Mouse (Mus musculus) macrophage (primary cell): ENCODE results near the gene Slc38a9. TPM values are rescaled to one million over a fixed set of nuclear protein-coding genes. Genes with fewer than 3 reads are reported as not detected.
A peak's percentile ranks its signal among the peaks of the same experiment; 100 is the strongest.

Source experiments
- H3K27ac ChIP-seq: fragments of 350-480 bp; formaldehyde crosslinking; 2 replicates; pipeline ENCODE4 v1.9.0; 2021
- H3K36me3 ChIP-seq: fragments of 350-480 bp; formaldehyde crosslinking; 2 replicates; pipeline ENCODE4 v1.9.0; 2021; ENCODE audit errors: inconsistent target
- H3K4me3 ChIP-seq: fragments of 350-480 bp; formaldehyde crosslinking; 2 replicates; pipeline ENCODE4 v1.9.0; 2021; ENCODE audit errors: inconsistent target
- H3K79me2 ChIP-seq: fragments of 350-480 bp; formaldehyde crosslinking; 2 replicates; pipeline ENCODE4 v1.9.0; 2021; ENCODE audit errors: inconsistent target
- WGBS: methylation state at CpG from one replicate; pipeline ENCODE4 v1.1.7; 2026; ENCODE audit warnings: inconsistent platforms; ENCODE audit not compliant: missing documents; 5-methylcytosine and 5-hydroxymethylcytosine counted together
- polyA plus RNA-seq: library from polyadenylated mRNA; stranded (reverse); fragments of 250-400 nt; gene quantifications from 3 replicates; pipeline ENCODE4 v1.2.4, GENCODE M21; 2018; ENCODE audit warnings: inconsistent platforms

The Slc38a9 gene
- polyA plus RNA-seq, 1 experiment from 2014 or later, result 15.2 TPM

DNA sequence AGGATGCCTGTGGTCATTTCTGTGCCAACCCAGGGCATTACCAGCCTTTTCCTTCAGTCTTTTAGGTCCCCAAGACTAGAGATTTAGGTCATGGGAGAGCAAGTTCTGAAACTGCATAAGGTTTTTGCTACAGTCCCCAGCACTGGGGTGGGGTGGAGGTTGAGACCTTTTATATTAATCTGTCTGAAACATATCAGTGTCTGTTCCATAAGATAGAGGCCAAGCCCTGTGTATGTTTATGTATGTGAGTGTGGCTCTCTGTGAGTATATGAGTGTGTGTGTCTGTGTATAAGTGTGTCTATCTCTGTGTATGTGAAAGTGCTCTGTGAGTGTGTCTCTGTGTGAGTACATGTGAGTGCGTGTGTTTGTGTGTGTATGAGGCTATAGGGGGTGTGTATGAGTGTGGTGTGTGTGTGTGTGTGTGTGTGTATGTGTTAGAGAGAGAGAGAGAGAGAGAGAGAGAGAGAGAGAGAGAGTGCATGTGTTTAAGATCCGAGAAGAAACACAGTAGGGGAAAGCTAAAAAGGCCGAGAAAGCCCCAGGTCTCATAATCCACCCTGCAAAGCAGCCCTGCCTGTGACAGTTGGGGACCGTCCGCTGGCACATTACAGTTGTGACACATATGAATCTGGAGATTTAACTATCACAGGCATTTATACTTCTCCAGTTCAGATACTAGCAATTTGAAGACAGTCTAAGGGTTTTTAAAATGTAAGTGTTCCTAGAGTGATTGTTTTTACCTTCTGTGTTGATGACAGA lies 85.6 kb downstream of the Slc38a9 start:
- no peaks in the 10 kb centered on the region for H3K36me3 ChIP-seq
- no peak overlapping the region for H3K27ac ChIP-seq
- H3K4me3 ChIP-seq, result no peak overlapping the region
- no peaks in the 10 kb centered on the region for H3K79me2 ChIP-seq
- WGBS, result 93% methylated on average over 3 of the region's 5 CpGs

DNA sequence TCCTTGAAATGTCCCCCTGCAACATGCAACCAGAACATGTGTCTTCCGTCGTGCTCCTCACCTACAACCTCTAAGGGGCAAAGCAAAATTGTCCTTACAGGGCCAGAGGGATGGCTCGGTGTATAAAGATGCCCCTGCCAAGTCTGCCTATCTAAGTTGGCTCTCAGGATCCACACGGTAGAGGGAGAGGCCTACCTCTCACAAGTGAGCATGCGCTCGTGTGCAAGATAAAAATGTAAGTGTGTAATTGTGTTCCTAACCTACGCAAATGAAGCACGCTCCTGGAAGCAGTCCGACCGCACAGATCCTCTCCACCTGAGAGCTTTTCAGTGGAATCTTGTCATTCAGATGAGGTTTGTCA lies 86.1 kb downstream of the Slc38a9 start:
- Histone ChIP-seq H3K79me2 (no peaks in the 10 kb centered on the region), H3K36me3 (no peaks in the 10 kb centered on the region), H3K27ac (no peak overlapping the region), H3K4me3 (no peak overlapping the region)
- 91% methylated on average over 10 of the region's 10 CpGs for WGBS

DNA sequence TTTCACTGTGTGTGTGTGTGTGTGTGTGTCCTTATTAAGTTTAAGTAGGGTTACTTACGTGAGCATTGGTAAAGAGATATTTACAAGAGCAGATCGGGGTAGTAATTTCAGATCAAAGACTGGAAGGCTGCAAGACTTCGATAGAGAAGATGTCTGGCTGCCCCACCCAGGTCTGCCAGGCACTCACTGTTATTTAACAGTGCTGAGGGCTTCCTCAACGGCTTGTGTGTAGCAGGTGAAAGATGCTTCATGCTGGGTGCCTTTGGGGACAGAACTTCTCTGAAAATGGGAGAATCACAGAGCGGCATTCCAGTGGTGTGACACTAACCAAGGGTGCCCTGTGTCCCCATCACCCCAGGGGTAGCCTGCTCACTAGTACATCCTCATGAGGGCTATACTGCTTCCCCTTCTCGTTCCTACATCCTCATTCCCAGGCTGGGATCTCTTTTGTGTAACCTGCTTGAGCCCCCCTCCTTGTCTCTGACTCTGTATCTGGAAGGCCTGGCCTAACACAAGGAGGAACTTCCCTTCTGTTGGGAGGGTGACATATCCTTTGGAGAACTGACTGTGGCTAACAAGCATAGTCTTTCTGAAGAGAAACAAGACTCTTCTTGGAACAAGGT lies 87.4 kb downstream of the Slc38a9 start:
- no peak overlapping the region for H3K27ac ChIP-seq

DNA sequence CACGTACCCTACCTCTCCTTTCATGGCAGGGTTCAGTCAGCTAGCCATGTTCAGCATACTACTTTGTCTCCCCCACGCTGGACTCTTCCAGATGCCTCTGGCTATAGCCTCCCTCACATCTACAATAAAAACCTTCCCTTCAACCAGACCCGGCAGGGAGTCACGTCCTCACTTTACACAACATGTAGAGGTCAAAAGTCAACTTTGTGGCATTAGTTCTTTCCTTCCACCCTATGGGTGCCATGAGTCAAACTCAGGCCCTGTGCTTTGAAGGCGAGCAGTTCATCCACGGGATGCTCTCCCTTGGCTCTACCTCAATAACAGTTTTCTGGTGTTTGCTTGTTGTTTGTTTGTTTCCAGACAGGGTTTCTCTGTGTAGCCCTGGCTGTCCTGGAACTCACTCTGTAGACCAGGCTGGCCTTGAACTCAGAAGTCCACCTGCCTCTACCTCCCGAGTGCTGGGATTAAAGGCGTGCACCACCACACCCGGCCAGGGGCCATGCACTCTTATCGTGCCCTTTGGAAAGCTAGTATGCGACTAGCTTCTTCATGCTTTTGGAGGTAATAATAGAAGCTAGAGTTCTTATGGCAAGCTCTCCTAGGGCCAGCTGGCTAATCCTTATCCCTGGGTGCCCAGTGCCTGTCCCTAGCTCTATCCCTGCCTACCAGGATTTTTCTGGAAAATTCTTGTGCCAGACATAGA lies 88.4 kb downstream of the Slc38a9 start:
- no peaks in the 10 kb centered on the region for H3K36me3 ChIP-seq
- H3K4me3 ChIP-seq, result no peak overlapping the region
- over 99% methylated on average over 11 of the region's 11 CpGs for WGBS
- H3K27ac ChIP-seq, result no peak overlapping the region
- no peaks in the 10 kb centered on the region for H3K79me2 ChIP-seq

More for the DNA sequence above, 87.4 kb downstream of the Slc38a9 start:
- no peaks in the 10 kb centered on the region for H3K79me2 ChIP-seq
- no peak overlapping the region for H3K4me3 ChIP-seq
- 76% methylated on average over 6 of the region's 6 CpGs for WGBS
- no peaks in the 10 kb centered on the region for H3K36me3 ChIP-seq

DNA sequence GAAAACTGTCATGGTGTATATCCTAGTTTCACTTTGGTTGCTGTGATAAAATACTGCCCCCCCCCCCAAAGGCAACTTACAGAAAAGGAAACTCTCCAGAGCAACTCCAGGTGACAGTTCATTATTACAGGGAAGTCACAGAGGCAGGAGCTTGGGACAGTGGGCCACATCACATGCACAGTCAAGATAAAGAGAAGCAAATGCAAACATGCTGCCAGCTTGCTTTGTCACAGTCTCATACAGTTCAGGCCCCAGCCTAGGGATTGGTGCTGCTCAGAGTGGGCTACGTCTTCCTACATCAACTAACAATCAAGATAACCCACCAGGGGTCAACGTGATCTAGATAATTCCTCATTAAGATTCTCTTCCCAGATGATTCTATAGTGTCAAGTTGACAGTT lies 89.3 kb downstream of the Slc38a9 start:
- H3K4me3 ChIP-seq, result no peak overlapping the region
- no peak overlapping the region for H3K27ac ChIP-seq
- no peaks in the 10 kb centered on the region for H3K36me3 ChIP-seq
- H3K79me2 ChIP-seq, result no peaks in the 10 kb centered on the region
- 93% methylated on average over 2 of the region's 2 CpGs for WGBS

DNA sequence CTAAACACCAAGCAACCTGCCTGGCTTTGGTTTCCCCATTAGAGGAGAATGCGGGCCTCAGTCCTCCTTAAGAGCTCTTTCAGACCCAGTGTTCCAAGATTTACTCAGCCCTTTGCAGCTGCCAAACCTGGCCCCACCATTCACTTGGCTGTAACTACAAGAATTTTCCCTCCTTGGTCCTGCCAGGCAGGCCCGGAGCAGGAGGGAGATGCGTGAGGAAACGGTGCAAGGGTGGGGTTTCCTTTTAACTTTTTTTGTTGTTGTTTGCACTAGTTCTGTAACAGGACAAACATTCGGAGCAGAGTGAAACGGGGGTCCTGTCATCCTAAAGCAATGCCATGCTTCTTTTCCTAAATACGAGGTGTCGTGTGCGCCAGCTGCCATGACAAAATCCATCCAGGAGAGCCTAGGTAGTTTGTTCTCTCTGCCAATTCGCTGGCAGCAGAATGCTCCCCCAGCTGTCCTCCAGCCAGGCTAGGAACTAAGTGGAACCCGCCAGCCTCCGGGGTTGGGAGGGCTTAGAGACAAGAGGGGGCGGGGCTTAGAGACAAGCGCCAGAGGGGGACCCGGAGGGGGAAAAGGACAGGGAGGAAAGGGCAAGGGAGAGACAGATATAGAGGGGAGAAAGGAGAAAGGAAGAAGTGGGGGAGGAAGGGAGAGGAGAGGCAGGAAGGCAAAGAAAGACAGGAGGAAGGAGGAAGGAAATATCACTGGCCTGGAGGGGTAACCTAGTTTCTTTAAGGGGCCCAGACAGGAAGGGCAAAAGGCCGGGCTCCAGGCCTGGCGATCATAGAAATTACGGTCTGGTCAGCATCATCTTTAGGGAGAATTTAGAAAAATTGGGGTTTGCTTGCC lies 91.1 kb downstream of the Slc38a9 start:
- H3K4me3 ChIP-seq, result no peak overlapping the region; the same call in 1 of the 2 replicates
- peak overlapping the region; percentile 12; the same call in 1 of the 2 replicates for H3K27ac ChIP-seq
- 30% methylated on average over 18 of the region's 18 CpGs for WGBS

DNA sequence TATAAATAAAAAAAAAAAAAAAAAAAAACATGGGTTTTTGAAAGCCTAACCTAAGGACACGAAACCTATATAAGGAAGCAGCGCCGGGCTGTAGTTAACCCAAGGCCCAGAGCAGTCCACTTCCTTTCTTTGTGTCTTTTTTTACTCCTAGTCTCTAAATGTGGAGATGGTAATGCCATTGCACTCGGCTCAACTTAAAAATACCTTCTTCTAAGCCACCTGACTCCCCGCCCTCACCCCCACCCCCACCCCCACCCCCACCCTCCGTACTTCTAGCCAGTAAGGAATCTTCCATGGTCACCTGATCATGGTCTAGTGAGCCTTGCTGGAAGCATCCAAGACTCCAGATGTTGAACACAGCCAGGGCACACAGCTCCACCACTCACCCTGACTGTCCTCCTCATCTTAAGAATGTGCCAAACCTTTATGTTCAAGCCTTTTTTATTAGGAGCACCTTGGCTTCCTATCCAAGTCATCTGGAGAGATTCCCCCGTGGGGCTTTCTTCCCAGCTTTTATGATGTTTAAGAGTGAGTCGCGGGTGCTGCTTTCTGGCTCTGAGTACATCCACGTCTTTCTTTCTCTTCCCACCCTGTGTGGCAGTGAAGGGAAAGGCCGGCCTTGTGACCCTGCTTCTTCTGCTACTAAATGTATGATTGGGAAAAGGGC lies 91.9 kb downstream of the Slc38a9 start:
- no peak overlapping the region for H3K4me3 ChIP-seq
- WGBS, result 56% methylated on average over 10 of the region's 11 CpGs
- H3K79me2 ChIP-seq, result no peaks in the 10 kb centered on the region
- H3K36me3 ChIP-seq, result no peaks in the 10 kb centered on the region
- peak overlapping the region; percentile 12; the same call in 1 of the 2 replicates for H3K27ac ChIP-seq

More for the DNA sequence above, 91.1 kb downstream of the Slc38a9 start:
- no peaks in the 10 kb centered on the region for H3K79me2 ChIP-seq
- H3K36me3 ChIP-seq, result no peaks in the 10 kb centered on the region

DNA sequence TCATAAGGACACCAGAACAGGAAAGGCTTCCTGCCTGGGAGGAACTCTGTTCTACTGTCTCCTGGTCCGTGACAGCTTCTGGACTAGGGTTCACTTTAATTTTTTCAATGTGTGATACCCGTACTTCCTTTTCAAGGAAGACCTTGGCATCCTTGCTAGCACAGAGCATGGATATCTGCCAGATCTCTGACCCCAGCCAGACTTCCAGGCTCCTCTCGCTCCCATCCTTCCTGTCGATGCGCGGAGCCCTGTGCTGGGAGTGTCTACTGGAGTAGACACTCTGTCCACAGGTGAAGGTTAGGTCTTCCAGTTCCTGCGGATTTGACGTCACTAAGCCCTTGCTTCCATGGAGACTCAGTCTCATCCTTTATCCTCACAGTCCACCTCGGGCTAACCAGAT lies 93.0 kb downstream of the Slc38a9 start:
- Histone ChIP-seq H3K79me2 (no peaks in the 10 kb centered on the region), H3K36me3 (no peaks in the 10 kb centered on the region), H3K27ac (no peak overlapping the region), H3K4me3 (no peak overlapping the region)
- 91% methylated on average over 9 of the region's 9 CpGs for WGBS

DNA sequence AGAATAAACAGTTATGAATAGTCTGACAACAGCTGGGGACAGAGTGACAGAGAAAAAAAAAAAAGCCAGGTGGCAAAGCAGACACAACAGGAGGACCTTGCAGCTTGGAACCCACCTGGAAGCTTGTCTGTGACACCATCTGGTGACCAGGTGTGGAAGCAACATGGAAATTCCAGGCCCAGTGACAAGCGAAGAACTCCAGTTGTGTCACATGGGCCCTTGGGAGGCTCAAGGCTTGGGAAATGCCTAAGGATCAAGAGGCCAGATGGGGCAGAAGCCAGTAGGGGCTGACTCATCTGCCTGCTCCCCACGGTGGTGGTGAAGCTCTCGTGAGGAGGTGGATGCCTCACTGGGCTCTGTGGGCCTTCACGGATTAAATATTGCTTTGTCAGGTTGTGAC lies 94.3 kb downstream of the Slc38a9 start:
- WGBS, result 71% methylated on average over 4 of the region's 4 CpGs

DNA sequence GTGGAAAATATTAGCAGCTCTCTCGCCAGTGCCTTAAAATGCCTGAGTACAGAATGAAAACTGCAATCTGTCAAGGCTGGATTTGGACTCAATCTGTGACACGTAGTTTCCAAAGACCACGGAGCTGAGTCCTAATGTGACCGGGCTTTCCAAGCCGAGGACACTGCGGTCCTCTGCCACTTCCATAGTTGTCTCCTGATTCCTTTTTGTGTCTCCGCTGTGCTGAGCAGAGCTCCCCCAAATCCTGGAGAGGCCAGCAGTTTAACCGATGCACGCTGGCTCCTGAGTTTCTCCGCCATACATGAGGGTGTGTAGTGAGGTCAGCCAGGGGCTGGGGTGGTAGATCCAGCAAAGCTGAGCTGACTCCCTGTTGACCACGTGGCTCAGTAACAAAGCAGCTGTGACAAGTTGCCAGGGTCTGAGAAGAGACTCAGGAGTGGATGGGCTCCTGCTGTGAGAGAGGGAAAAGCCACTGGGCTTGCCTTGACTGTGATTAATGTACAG lies 95.0 kb downstream of the Slc38a9 start:
- H3K27ac ChIP-seq, result no peak overlapping the region
- no peak overlapping the region for H3K4me3 ChIP-seq
- no peaks in the 10 kb centered on the region for H3K79me2 ChIP-seq
- 85% methylated on average over 11 of the region's 11 CpGs for WGBS
- no peaks in the 10 kb centered on the region for H3K36me3 ChIP-seq

More for the DNA sequence above, 94.3 kb downstream of the Slc38a9 start:
- H3K79me2 ChIP-seq, result no peaks in the 10 kb centered on the region
- no peak overlapping the region for H3K4me3 ChIP-seq
- no peaks in the 10 kb centered on the region for H3K36me3 ChIP-seq
- no peak overlapping the region for H3K27ac ChIP-seq

DNA sequence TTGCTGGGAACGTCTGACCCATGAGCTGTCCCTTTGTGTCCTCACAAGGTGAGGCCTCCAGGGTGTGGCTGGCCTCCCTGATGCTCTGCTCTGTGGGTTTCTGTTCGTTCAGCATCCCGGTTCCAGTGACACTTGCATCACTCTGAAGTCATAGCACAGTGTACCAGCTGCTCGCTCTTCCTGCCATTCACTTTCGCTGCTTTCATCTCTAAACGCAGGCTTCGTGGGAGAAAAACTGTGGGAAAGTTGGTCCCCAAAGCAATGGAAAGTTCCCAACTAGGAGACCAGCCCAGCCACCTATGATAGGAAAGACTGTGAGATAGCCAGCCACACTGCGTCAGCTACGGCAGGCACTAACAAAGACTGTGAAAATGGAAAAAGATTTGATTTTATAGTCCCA lies 96.8 kb downstream of the Slc38a9 start:
- H3K27ac ChIP-seq, result no peak overlapping the region
- WGBS, result 94% methylated on average over 9 of the region's 9 CpGs
- H3K79me2 ChIP-seq, result no peaks in the 10 kb centered on the region
- H3K4me3 ChIP-seq, result no peak overlapping the region
- no peaks in the 10 kb centered on the region for H3K36me3 ChIP-seq

DNA sequence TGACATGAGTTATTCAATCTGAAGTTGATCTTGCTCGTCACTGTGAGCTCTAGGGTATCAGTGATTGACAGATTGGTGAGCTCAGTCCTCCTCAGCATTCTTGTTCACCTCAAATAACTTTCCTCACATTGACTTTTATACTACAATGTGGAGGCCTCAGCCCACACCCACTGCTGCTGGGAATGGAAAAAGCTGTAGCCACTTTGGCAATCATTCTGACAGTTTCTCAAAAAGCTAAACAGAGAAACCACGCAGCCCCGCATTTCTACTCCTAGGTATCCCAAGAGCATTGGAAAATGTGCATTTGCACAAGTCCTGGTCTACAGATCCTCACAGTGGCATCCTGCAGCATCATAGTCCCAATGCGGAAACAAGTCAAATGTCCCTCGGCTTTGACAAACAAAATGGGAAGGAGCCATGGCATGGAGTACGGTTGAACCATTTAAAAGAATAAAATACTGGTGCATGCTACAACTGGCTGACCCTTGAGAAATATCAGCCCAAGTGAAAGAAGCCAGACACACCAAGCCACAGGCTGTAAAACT lies 98.1 kb downstream of the Slc38a9 start:
- 95% methylated on average over 6 of the region's 6 CpGs for WGBS
- no peaks in the 10 kb centered on the region for H3K79me2 ChIP-seq
- H3K27ac ChIP-seq, result no peak overlapping the region
- H3K36me3 ChIP-seq, result no peaks in the 10 kb centered on the region
- no peak overlapping the region for H3K4me3 ChIP-seq

DNA sequence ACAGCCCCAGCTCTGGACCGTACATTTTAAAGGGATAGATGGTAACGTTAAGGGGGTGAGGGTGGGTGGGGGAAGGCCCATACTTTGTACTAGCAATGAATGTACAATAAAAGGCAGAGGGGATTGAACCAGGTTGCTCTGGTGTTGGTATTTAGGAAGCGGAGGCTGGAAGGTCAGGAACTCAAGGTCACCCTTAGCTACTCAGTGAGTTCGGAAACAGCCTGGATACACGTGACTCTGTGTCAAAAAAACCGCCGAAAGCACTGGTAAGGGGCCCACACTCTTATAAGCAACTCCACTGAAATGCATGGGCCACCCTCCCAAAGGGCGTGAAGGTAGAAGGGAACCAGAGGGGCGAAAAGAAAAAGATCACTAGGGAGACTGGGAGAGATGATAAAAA lies 98.8 kb downstream of the Slc38a9 start:
- WGBS, result 94% methylated on average over 9 of the region's 9 CpGs
- Histone ChIP-seq H3K4me3 (no peak overlapping the region), H3K79me2 (no peaks in the 10 kb centered on the region), H3K36me3 (no peaks in the 10 kb centered on the region), H3K27ac (no peak overlapping the region)
